Mouse (Mus musculus): Measurements from ENCODE around the gene Meox1. TPM values are rescaled to one million over a fixed set of nuclear protein-coding genes. Genes with fewer than 3 reads are reported as not detected.

Gene Meox1
- polyA plus RNA-seq, 1 experiment: 1.8 TPM

DNA sequence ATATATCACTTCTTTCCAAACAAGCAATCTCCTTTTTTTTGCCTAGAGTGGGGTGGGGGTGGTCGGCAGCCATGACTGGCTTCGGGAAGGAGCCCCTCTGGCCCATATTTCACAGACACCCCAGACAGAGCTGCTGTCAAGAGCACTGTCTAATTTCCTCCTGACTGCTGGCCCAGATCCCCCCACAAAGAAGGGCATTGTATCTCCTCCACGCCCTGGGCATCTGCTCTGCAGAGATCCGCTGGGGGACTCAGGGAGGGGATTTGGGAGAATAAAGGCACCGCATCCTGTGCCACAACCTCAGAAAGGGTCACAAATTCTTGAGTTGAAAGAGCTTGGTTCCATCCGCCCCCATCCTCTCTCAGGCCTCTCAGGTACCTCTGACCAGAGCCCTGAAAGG lies 22.7 kb downstream of the Meox1 start:
- H3K4me3 ChIP-seq (replicated peaks; ENCODE audit: insufficient read depth, low read depth, low read length): no peak overlapping the region
- TF ChIP-seq POLR2A (IDR thresholded peaks at IDR 0.05; ENCODE audit: borderline replicate concordance, insufficient read depth, low read length) (no peak), CTCF (IDR thresholded peaks at IDR 0.05; ENCODE audit: borderline replicate concordance, insufficient read depth, low read depth, low read length) (no peak)
- H3K27ac ChIP-seq (ENCODE audit: insufficient read depth, low read length): no peak overlapping the region
- H3K4me1 ChIP-seq (ENCODE audit: control insufficient read depth, insufficient read depth, low read length): peaks cover 4% of the 10 kb centered on the region; the same call in 1 of the 2 replicates
- no peak for DNase-seq
- no peaks in the 10 kb centered on the region for H3K27me3 ChIP-seq (ENCODE audit: control insufficient read depth, insufficient read depth, low read length)
- WGBS: 61% methylated on average over 6 of the region's 6 CpGs

DNA sequence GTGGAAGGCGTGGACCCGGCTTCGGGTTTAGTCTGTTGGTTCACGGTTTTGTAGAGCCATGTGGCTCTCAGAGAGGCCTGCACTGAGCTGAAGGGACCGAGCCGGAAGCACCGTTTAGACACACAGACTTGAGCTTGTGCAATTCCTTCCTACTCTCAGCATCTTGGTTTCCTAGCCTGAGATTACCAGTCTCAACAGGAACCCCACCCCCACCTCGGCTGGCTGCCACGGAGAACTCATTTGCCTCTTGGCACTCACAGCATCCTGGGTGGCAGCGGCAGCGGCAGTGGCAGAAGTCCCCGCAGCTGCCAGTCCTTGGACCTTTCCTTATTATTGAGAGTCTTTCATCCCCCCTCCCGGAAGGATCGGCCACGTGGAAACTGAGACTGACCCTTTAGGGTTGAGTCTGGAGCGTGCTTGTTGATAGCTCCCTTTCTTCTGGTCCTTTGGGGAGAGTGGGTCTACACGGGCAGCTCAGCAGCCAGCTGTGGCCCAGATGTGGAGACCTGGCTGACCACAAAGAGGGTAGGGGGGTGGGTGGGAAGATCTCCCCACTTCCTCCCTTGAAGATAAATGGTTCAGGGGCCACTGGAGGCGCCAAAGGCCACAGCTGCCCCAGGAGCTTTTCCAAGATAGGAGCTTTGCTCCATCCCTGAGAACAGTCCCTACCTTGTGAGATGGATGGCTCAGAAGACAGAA lies 24.0 kb downstream of the Meox1 start:
- Histone ChIP-seq H3K27ac (ENCODE audit: insufficient read depth, low read length) (no peak overlapping the region), H3K4me3 (replicated peaks; ENCODE audit: insufficient read depth, low read depth, low read length) (no peak overlapping the region), H3K4me1 (ENCODE audit: control insufficient read depth, insufficient read depth, low read length) (peaks cover 4% of the 10 kb centered on the region; the same call in 1 of the 2 replicates), H3K27me3 (ENCODE audit: control insufficient read depth, insufficient read depth, low read length) (no peaks in the 10 kb centered on the region)
- no peak for DNase-seq
- 30% methylated on average over 18 of the region's 18 CpGs for WGBS
- TF ChIP-seq CTCF (IDR thresholded peaks at IDR 0.05; ENCODE audit: borderline replicate concordance, insufficient read depth, low read depth, low read length) (no peak), POLR2A (IDR thresholded peaks at IDR 0.05; ENCODE audit: borderline replicate concordance, insufficient read depth, low read length) (no peak)

DNA sequence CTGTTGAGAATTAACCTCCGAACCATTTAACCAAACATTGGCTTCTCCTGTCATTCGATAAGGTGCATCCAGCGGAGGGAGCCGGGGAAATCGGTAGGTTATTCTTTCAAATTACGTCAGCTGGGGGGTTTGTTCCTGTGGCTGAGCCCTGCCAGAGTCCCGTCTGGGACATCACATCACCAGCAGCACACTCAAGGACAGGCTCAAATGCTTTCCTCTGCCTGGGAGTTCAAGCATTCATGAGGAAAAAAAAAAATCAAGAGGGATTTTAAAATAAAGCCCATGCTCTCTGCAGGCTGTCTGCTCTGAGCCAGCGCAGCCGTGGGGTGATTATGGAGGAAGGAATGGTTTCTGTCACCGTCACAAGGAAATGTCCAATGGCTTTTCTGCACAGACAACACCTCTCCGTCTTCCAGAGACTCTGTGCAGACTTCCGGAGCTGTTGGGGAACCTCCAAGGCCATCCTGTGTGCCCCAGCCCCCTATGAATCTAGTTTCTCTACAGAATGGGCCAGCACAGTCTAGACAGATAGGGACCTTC lies 26.6 kb downstream of the Meox1 start:
- 71% methylated on average over 12 of the region's 12 CpGs for WGBS
- Histone ChIP-seq H3K4me3 (replicated peaks; ENCODE audit: insufficient read depth, low read depth, low read length) (no peak overlapping the region), H3K27me3 (ENCODE audit: control insufficient read depth, insufficient read depth, low read length) (no peaks in the 10 kb centered on the region), H3K4me1 (ENCODE audit: control insufficient read depth, insufficient read depth, low read length) (peaks cover 4% of the 10 kb centered on the region; the same call in 1 of the 2 replicates), H3K27ac (ENCODE audit: insufficient read depth, low read length) (no peak overlapping the region)
- DNase-seq: no peak
- TF ChIP-seq CTCF (IDR thresholded peaks at IDR 0.05; ENCODE audit: borderline replicate concordance, insufficient read depth, low read depth, low read length): no peak
- TF ChIP-seq POLR2A (IDR thresholded peaks at IDR 0.05; ENCODE audit: borderline replicate concordance, insufficient read depth, low read length): no peak

DNA sequence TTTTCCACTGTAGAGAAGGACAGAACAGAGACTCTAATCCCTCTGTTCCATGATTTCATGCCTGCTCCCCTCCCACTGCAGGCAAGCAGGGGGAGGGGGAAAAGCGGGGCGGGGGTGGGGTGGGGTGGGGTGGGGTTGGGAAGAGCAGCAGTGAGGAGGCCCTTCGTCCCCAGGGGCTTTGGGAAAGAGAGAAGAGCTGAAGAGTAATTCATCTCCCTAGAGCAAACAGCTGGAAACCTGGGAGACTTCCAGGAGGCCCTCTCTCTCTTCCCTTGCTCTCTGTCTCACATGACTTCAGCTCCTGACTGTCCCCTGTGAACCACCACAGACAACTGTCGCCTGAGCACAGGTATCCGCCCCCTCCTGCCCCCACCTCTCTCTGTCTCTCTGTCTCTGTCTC lies 35.4 kb downstream of the Meox1 start:
- Histone ChIP-seq H3K4me3 (replicated peaks; ENCODE audit: insufficient read depth, low read depth, low read length) (no peak overlapping the region), H3K27me3 (ENCODE audit: control insufficient read depth, insufficient read depth, low read length) (no peaks in the 10 kb centered on the region), H3K4me1 (ENCODE audit: control insufficient read depth, insufficient read depth, low read length) (peaks cover 7% of the 10 kb centered on the region), H3K27ac (ENCODE audit: insufficient read depth, low read length) (no peak overlapping the region)
- TF ChIP-seq CTCF (IDR thresholded peaks at IDR 0.05; ENCODE audit: borderline replicate concordance, insufficient read depth, low read depth, low read length) (no peak), POLR2A (IDR thresholded peaks at IDR 0.05; ENCODE audit: borderline replicate concordance, insufficient read depth, low read length) (no peak)
- no peak for DNase-seq
- WGBS: 32% methylated on average over 5 of the region's 5 CpGs

DNA sequence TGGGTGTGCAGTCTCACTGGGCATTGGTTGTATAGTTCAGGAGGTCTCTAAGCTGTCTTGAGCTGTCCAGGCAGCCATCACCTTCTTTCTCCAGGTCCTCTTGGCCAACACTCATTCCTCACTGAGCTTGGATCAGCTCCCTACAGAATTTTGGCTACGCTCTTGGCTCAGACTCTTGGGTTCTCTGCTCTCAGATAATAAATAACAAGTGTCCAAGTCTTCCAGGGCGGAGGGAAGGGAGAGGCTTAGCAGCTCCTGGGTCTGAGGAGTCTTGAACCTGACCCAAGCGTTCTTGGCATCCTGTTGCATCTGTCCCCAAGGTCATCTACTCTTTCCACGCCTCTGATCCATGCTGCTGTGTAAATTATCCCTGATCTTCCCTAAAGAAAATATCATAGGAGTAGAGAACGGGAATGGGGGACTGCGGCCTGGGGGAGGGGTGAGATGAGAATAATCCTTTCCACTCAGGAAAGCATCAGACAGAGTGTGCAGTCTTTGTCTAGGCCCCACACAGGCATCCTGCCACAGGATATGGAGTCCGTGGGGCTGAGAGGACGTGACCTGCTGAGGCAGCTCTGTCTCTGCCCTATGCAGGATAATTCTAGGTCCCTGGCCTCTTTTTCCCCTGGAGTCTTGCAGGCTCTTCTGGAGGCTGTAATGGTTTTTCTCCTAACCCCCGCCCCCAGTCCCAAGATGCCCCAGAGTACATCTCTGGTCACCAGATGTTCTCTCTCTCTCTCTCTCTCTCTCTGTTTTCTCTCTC lies 38.0 kb downstream of the Meox1 start:
- H3K4me1 ChIP-seq (ENCODE audit: control insufficient read depth, insufficient read depth, low read length): peaks cover 15% of the 10 kb centered on the region

DNA sequence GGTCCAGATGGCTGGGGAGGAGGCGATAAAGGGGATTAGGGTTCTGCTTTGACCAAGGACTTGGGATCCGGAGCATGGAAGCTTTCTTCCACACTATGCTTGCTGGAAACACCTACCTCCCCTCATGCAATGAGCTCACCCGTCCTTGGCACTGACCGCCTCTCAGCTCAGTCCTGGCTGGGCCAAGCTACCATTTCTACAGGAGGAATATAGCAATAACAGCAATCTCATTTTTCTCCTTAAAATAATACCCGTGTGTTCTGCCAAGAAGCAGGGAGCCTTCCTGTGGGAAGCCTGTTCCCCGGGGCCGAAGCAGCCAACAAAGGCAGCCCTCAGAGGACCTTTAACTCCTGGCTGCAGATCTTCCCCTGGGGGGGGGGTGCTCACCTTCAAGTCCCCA lies 43.1 kb downstream of the Meox1 start:
- no peak for TF ChIP-seq CTCF (IDR thresholded peaks at IDR 0.05; ENCODE audit: borderline replicate concordance, insufficient read depth, low read depth, low read length)
- TF ChIP-seq POLR2A (IDR thresholded peaks at IDR 0.05; ENCODE audit: borderline replicate concordance, insufficient read depth, low read length): no peak
- Histone ChIP-seq H3K27me3 (ENCODE audit: control insufficient read depth, insufficient read depth, low read length) (no peaks in the 10 kb centered on the region), H3K27ac (ENCODE audit: insufficient read depth, low read length) (peak overlapping the region; percentile 31; the same call in 1 of the 2 replicates), H3K4me3 (replicated peaks; ENCODE audit: insufficient read depth, low read depth, low read length) (no peak overlapping the region), H3K4me1 (ENCODE audit: control insufficient read depth, insufficient read depth, low read length) (peaks cover 16% of the 10 kb centered on the region; the same call in 1 of the 2 replicates)
- peak; percentile 52 to 74 for DNase-seq
- 15% methylated on average over 7 of the region's 7 CpGs for WGBS

More for the DNA sequence above, 38.0 kb downstream of the Meox1 start:
- 41% methylated on average over 9 of the region's 9 CpGs for WGBS
- Histone ChIP-seq H3K27me3 (ENCODE audit: control insufficient read depth, insufficient read depth, low read length) (no peaks in the 10 kb centered on the region), H3K4me3 (replicated peaks; ENCODE audit: insufficient read depth, low read depth, low read length) (no peak overlapping the region), H3K27ac (ENCODE audit: insufficient read depth, low read length) (no peak overlapping the region)
- TF ChIP-seq CTCF (IDR thresholded peaks at IDR 0.05; ENCODE audit: borderline replicate concordance, insufficient read depth, low read depth, low read length): no peak
- TF ChIP-seq POLR2A (IDR thresholded peaks at IDR 0.05; ENCODE audit: borderline replicate concordance, insufficient read depth, low read length): no peak
- peak; percentile 55 to 78 for DNase-seq

DNA sequence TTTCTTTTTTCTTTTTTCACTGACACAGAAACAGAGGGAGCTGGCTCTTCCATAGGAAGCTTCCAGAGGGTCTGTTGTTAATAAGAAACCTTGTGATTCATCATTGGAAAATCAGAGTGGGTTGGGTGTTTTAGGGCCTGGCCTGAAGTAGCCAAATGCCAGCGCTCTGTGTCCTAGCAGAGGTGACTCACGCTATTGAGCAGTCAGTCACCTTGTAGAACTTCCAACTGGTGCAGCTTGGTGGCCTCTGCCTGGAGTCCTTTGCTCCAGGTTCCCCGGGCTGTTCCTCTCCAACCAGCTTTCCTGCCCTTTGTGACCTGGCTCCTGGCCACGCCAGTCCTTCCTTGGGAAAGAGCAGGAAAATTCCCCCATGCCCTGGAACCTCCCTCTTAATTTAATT lies 44.9 kb downstream of the Meox1 start:
- TF ChIP-seq POLR2A (IDR thresholded peaks at IDR 0.05; ENCODE audit: borderline replicate concordance, insufficient read depth, low read length) (no peak), CTCF (IDR thresholded peaks at IDR 0.05; ENCODE audit: borderline replicate concordance, insufficient read depth, low read depth, low read length) (no peak)
- 62% methylated on average over 4 of the region's 4 CpGs for WGBS
- no peak overlapping the region for H3K27ac ChIP-seq (ENCODE audit: insufficient read depth, low read length)
- H3K4me1 ChIP-seq (ENCODE audit: control insufficient read depth, insufficient read depth, low read length): peaks cover 13% of the 10 kb centered on the region; the same call in 1 of the 2 replicates
- no peak overlapping the region for H3K4me3 ChIP-seq (replicated peaks; ENCODE audit: insufficient read depth, low read depth, low read length)
- no peak for DNase-seq
- no peaks in the 10 kb centered on the region for H3K27me3 ChIP-seq (ENCODE audit: control insufficient read depth, insufficient read depth, low read length)
